Comparison of ENCODE assay signal across 16 mouse cellular contexts in genomic region chr16:33224381-33224780, GRCm38 (mm10).
"Had no signal": no experiment of that assay in that cellular context is flagged by ENCODE, and none has a peak within 500 bp of the region (broad histone marks: within the 10 kb centered on the region; RNA-seq: fewer than 3 reads in every experiment).

No protein-coding gene starts in this region.

- H3K4me1 ChIP-seq: midbrain, embryonic 10.5 days; midbrain, embryonic 12.5 days; neural tube, embryonic 13.5 days; neural tube, embryonic 15.5 days; stomach, embryonic 15.5 days had no signal

- H3K4me2 ChIP-seq: lung, embryonic 14.5 days; midbrain, embryonic 12.5 days; neural tube, embryonic 13.5 days; neural tube, embryonic 15.5 days; stomach, embryonic 15.5 days had no signal

- H3K27me3 ChIP-seq: midbrain, embryonic 12.5 days; neural tube, embryonic 13.5 days; neural tube, embryonic 15.5 days; stomach, embryonic 15.5 days had no signal

- H3K9me3 ChIP-seq: midbrain, embryonic 10.5 days; midbrain, embryonic 12.5 days; neural tube, embryonic 13.5 days; neural tube, embryonic 15.5 days; stomach, embryonic 15.5 days had no signal

- H3K27ac ChIP-seq: midbrain, embryonic 10.5 days; midbrain, embryonic 12.5 days; neural tube, embryonic 13.5 days; neural tube, embryonic 15.5 days; stomach, embryonic 15.5 days; stomach, postnatal 0 days had no signal

- DNase-seq: lung, embryonic 14.5 days; lung, postnatal 10 days; lung, postnatal 4 days; midbrain, embryonic 14.5 days; right cerebral cortex, postnatal 14 days; thymus, adult 2 months; thymus, postnatal 25 days; thymus, postnatal 4 days had no signal

- H3K4me3 ChIP-seq: midbrain, embryonic 10.5 days; midbrain, embryonic 12.5 days; myocyte; neural tube, embryonic 13.5 days; neural tube, embryonic 15.5 days; stomach, embryonic 15.5 days had no signal

- H3K9ac ChIP-seq: lung, embryonic 14.5 days; midbrain, embryonic 12.5 days; neural tube, embryonic 13.5 days; neural tube, embryonic 15.5 days; stomach, embryonic 15.5 days had no signal

- ATAC-seq: midbrain, embryonic 16.5 days had no signal
